Mouse (Mus musculus): ENCODE measurements at regions not wholly inside any gene's neighbourhood (a gene's known extent, or its start where the extent isn't known, plus 50 kb on each side); places are given as distances from the start of the nearest gene placed in this dataset.

- TF ChIP-seq CTCF (IDR thresholded peaks at IDR 0.05; ENCODE audit: low read depth, low read length) (no peak), POLR2AphosphoS5 (IDR thresholded peaks at IDR 0.05; ENCODE audit: insufficient replicate concordance, low read depth, low read length) (no peak)
These were observed 185.9 kb upstream of the Ddhd1 start for GRCm38 (mm10) chr14:45843829-45844228.

Measured in G1E (cell line).